Mouse (Mus musculus) heart, postnatal 25 days (tissue): ENCODE measurements around the gene Nox4. TPM values are rescaled to one million over a fixed set of nuclear protein-coding genes. Genes with fewer than 3 reads are reported as not detected.

Experiments
- DNase-seq: peaks from one replicate; pipeline ENCODE4 v3.0.0; 2022; ENCODE audit warnings: low spot score
- intact Hi-C: fragments of 180-260 bp; cut with DNase I; formaldehyde crosslinking; loops from one replicate; pipeline ENCODE4 v1.15.1; 2025
- total RNA-seq, 2 experiments: library from RNA; stranded (reverse); gene quantifications; 2 replicates each; pipeline ENCODE4 v1.2.3; 2021

Gene Nox4
- 1 to 10 TPM in 1 of 2 experiments, under 1 TPM in 1; 0.83 to 1.2 TPM for total RNA-seq

GRCm38 (mm10) chr7:87245856-87246579 is at the start of gene Nox4:
Nox4 (plus strand) TSS chr7:87246096.
- DNase-seq = no peak
- intact Hi-C loops = no loop called here

DNA sequence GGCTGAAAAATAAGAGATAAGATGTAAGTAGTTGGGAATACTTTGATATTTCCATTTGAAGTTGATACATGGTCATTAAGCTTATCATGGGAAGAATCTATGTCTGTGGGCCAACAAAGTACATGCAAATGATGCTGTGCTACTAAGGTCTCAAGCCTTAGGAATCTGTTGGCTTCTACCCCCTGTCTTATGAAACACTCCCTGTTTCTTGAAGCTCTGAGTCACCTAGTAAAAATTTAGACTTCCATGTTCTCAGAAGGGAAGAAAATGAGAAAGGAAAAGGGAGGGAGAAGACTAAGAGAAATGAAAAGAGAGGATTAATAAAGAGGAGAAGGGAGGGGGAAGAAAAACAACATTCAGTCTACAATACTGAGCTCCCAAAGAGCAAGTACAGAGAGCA is 41.1 kb upstream of the Nox4 start:
- intact Hi-C loops = no loop called here
- no peak for DNase-seq

GRCm38 (mm10) chr7:87221712-87222111 is 24.2 kb upstream of the Nox4 start:
- intact Hi-C loops = no loop called here
- no peak for DNase-seq

- DNase-seq = no peak
- intact Hi-C loops = no loop called here
Measured at GRCm38 (mm10) chr7:87222751-87223150, 23.1 kb upstream of the Nox4 start.

GRCm38 (mm10) chr7:87225617-87226016 is 20.3 kb upstream of the Nox4 start:
- no peak for DNase-seq
- intact Hi-C loops = no loop called here

GRCm38 (mm10) chr7:87227051-87227948 is 18.6 kb upstream of the Nox4 start:
- DNase-seq = no peak
- intact Hi-C loops = no loop called here

GRCm38 (mm10) chr7:87229502-87229901 is 16.4 kb upstream of the Nox4 start:
- no peak for DNase-seq
- intact Hi-C loops = no loop called here

- intact Hi-C loops = no loop called here
- no peak for DNase-seq
Measured at GRCm38 (mm10) chr7:87241139-87241538, 4.8 kb upstream of the Nox4 start.

GRCm38 (mm10) chr7:87246580-87246934 is 661 bp downstream of the Nox4 start:
- peak; percentile 24 for DNase-seq
- intact Hi-C loops = no loop called here

DNA sequence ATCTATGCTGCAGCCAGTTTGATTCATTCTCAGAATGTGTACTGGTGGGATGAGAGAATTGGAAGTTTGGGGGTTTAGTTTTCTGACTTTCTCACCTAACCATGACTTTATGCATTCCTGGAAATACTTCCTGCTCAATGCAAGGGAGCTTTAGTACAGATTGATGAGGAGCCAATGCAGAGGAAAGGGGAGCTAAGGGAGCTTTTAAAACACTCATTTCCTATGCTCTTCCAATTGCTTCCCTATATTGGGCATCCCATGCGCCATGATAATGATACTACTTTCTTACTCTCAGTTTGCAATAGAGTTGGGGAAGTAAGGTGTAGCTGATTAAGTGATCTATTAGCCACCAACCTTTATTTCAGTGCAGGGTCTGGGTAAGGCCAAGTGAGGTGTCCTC is 1.0 kb downstream of the Nox4 start:
- no peak for DNase-seq
- intact Hi-C loops = no loop called here

GRCm38 (mm10) chr7:87247926-87248325 is 2.0 kb downstream of the Nox4 start:
- intact Hi-C loops = no loop called here
- no peak for DNase-seq

- no peak for DNase-seq
- intact Hi-C loops = no loop called here
Measured at GRCm38 (mm10) chr7:87252071-87252470, 6.2 kb downstream of the Nox4 start.

DNA sequence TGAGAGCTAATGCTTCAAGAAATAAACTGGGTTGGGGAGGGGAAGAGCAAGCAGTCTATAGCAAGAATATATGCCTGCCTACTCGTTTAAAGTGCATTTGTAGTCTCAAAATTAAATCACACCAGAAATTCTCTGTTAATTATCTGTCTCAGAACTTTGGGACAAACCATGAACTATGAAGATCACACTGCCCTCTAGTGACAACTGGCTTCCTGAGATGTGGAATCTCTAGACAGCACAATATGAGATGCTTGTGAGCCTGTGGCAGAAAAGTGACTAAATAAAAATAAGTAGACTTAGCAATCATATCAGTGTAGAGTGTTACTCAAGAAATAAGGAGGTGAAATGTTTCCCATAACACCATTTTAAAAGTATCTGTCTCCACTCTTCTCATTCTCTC is 31.3 kb downstream of the Nox4 start:
- no peak for DNase-seq
- intact Hi-C loops = loop anchor here (10.0 kb wide), 1 partner anchor 162 kb away; no protein-coding TSS in a partner anchor

DNA sequence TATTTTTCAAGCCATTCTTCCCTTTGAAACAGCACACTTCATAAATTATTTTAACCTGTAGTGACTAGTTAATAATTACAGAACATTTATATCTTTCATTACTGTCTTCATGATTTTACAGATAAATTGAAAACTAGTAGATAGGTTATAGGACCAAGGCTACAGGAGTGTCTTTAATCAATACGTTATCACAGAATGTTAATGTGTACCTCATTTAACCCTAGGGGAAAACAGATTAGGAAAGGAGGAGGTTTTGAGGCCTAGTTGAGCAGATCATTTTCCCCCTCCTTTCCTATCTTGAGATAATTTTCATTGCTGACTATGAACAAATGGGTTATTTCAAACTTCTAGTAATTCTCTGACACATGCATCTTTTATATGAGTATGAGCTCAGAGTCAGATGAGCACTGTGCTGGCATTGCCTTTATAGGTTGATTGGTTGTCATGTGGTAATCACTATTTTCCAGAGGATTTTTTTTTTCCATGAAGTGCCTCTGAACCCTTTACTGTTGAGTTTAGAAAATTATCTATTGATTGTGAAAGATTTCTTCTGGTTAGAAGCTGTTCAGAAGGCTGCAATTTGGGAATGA is 57.9 kb downstream of the Nox4 start:
- intact Hi-C loops = no loop called here
- no peak for DNase-seq

DNA sequence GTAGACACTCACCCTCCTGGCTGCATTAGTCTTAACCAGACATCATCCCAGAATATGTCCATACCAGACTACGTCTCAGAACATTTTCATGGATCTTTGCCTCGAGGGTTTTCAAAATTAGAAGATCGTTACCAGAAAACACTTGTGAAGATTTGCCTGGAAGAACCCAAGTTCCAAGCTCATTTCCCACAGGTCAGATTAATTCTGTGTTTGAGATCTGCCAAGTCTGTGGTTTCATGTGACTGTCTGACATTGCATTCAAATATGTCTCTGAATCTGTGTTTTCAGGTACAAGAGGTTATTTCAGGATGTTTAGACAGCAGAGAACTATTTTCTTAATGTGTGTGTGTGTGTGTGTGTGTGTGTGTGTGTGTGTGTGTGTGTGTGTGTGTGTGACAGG is 75.7 kb downstream of the Nox4 start:
- intact Hi-C loops = no loop called here
- DNase-seq = no peak

GRCm38 (mm10) chr7:87322085-87322484 is 76.2 kb downstream of the Nox4 start:
- intact Hi-C loops = no loop called here
- no peak for DNase-seq

GRCm38 (mm10) chr7:87330782-87331558 is 85.1 kb downstream of the Nox4 start:
- no peak for DNase-seq
- intact Hi-C loops = no loop called here

DNA sequence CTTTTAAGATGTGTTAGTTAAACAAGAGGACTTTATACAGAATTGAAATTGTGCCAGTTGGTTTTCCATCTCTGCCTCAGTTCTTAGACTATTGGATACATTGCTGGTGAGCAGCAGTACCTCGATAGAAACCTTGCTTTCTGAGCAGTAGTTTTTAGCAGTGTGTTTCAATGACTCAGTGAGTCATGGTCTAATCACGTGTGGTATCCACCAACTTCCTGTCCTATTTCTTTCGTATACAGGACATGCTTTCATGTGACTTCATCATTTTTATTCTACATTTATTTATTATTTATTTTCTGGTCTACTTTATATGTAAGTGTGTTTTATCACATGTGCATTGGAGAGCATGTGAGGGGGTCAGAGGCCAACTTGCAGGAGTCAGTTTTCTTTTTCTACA is 99.7 kb downstream of the Nox4 start:
- intact Hi-C loops = no loop called here
- no peak for DNase-seq

- no peak for DNase-seq
- intact Hi-C loops = no loop called here
Measured at GRCm38 (mm10) chr7:87352818-87353217, 106.9 kb downstream of the Nox4 start.

GRCm38 (mm10) chr7:87367834-87368233 is 121.9 kb downstream of the Nox4 start:
- DNase-seq = no peak
- intact Hi-C loops = no loop called here
